Mouse (Mus musculus) stomach, postnatal 0 days (tissue): ENCODE data around the gene Slc16a4. TPM values are rescaled to one million over a fixed set of nuclear protein-coding genes. Genes with fewer than 3 reads are reported as not detected.

Source experiments
- ATAC-seq: fragments of 200-750 bp; cut with Nextera tagmentation; 2 replicates; pipeline ENCODE4 v1.8.0; 2017; ENCODE audit not compliant: low FRiP score, low TSS enrichment
- DNase-seq: peaks from one replicate; pipeline ENCODE4 v3.0.0-alpha.2; 2016; ENCODE audit warnings: low spot score
- H3K27ac ChIP-seq: fragments of 300-500 bp; sonication (generic); replicated peaks from 2 replicates; pipeline ENCODE4 v1.5.1; 2014; ENCODE audit warnings: mild to moderate bottlenecking, control low read depth
- H3K27me3 ChIP-seq: fragments of 300-500 bp; sonication (generic); 2 replicates; pipeline ENCODE4 v1.6.1; 2014; ENCODE audit warnings: low read length; ENCODE audit not compliant: control insufficient read depth, insufficient read depth
- H3K36me3 ChIP-seq: fragments of 300-500 bp; sonication (generic); 2 replicates; pipeline ENCODE4 v1.6.1; 2014; ENCODE audit warnings: low read length, mixed read lengths; ENCODE audit not compliant: control insufficient read depth, insufficient read depth
- H3K4me1 ChIP-seq: fragments of 300-500 bp; sonication (generic); replicated peaks from 2 replicates; pipeline ENCODE4 v1.6.1; 2014; ENCODE audit warnings: antibody characterized with exemption; ENCODE audit not compliant: control insufficient read depth, insufficient read depth
- H3K4me2 ChIP-seq: fragments of 300-500 bp; sonication (generic); replicated peaks from 2 replicates; pipeline ENCODE4 v1.6.1; 2014; ENCODE audit warnings: low read depth, mild to moderate bottlenecking, control low read depth, moderate library complexity
- H3K4me3 ChIP-seq: fragments of 300-500 bp; sonication (generic); 2 replicates; pipeline ENCODE4 v1.5.1; 2014; ENCODE audit warnings: low read depth, low read length, control low read depth
- H3K9ac ChIP-seq: fragments of 300-500 bp; sonication (generic); 2 replicates; pipeline ENCODE4 v1.6.1; 2014; ENCODE audit warnings: mild to moderate bottlenecking, low read length, control low read depth, mixed read lengths
- H3K9me3 ChIP-seq: fragments of 300-500 bp; sonication (generic); 2 replicates; pipeline ENCODE4 v1.6.1; 2016; ENCODE audit warnings: low read length; ENCODE audit not compliant: control insufficient read depth
- CTCF ChIP-seq: IDR thresholded peaks from 2 replicates; pipeline ENCODE4 v1.5.1; 2016; ENCODE audit warnings: antibody characterized with exemption, low read depth, mild to moderate bottlenecking, moderate library complexity
- EP300 ChIP-seq: optimal IDR thresholded peaks from 2 replicates; pipeline ENCODE3; 2016; ENCODE audit warnings: antibody characterized with exemption
- WGBS: fragments of 180-500 bp; shearing (Covaris S2); extraction: QIAGEN DNeasy Blood & Tissue Kit; methylation state at CpG from one replicate; pipeline ENCODE4 v1.1.7; 2014; 5-methylcytosine and 5-hydroxymethylcytosine counted together
- polyA plus RNA-seq: library from polyadenylated mRNA; unstranded; fragments of >200 nt; fragmentation: Nextera tagmentation; extraction: Ambion mirVana; gene quantifications from 2 replicates; pipeline ENCODE4 v1.2.1, GENCODE M21; 2015

Slc16a4 gene
- polyA plus RNA-seq, 1 experiment from 2014 or later, result 2.1 TPM

- ATAC-seq (no peak), DNase-seq (no peak)
- Histone ChIP-seq H3K4me3 (no peak overlapping the region), H3K4me2 (no peak overlapping the region), H3K27me3 (no peaks in the 10 kb centered on the region), H3K4me1 (no peaks in the 10 kb centered on the region), H3K9ac (no peak overlapping the region), H3K9me3 (no peaks in the 10 kb centered on the region), H3K27ac (no peak overlapping the region), H3K36me3 (no peaks in the 10 kb centered on the region)
- TF ChIP-seq EP300 (no peak), CTCF (no peak)
- 69% methylated on average over 4 of the region's 4 CpGs for WGBS
Observed at GRCm38 (mm10) chr3:107360341-107360740, 69.3 kb downstream of the Slc16a4 start.

Other genes starting within 250 kb of the Slc16a4 start
- gene Kcna2, start 190.1 kb upstream of the Slc16a4 start, polyA plus RNA-seq, result 0.13 and 0.16 TPM in 2 replicates
- not detected in 2 replicates for gene Kcna10, start 108.2 kb upstream of the Slc16a4 start, polyA plus RNA-seq
- gene Cym, start 69.5 kb upstream of the Slc16a4 start, polyA plus RNA-seq, result 69,611 and 75,506 TPM in 2 replicates
- gene A630076J17Rik, start 60.6 kb upstream of the Slc16a4 start, polyA plus RNA-seq, result 28.1 and 32.7 TPM in 2 replicates
- 10.5 and 11.3 TPM in 2 replicates for gene Prok1, start 51.5 kb upstream of the Slc16a4 start, polyA plus RNA-seq
- 186 and 189 TPM in 2 replicates for gene Lamtor5, start 12.4 kb upstream of the Slc16a4 start, polyA plus RNA-seq
- gene Rbm15, start 42.4 kb downstream of the Slc16a4 start, polyA plus RNA-seq, result 6.0 and 6.6 TPM in 2 replicates
- 0.12 and 0.17 TPM in 2 replicates for gene Kcnc4, start 168.3 kb downstream of the Slc16a4 start, polyA plus RNA-seq
- gene Slc6a17, start 226.8 kb downstream of the Slc16a4 start, polyA plus RNA-seq, result 1.7 and 2.1 TPM in 2 replicates